Mouse (Mus musculus) liver, embryonic 14.5 days (tissue): ENCODE results near the gene Zfp865.

Source experiments
- CTCF ChIP-seq: IDR thresholded peaks from 2 replicates; pipeline ENCODE4 v1.5.1; 2016; ENCODE audit warnings: antibody characterized with exemption, low read depth, control low read depth
- EP300 ChIP-seq: IDR thresholded peaks from 2 replicates; pipeline ENCODE4 v1.6.1; 2016; ENCODE audit warnings: antibody characterized with exemption, low read depth

- TF ChIP-seq EP300 (no peak), CTCF (no peak)
These were observed 33.4 kb downstream of the Zfp865 start for GRCm38 (mm10) chr7:5053456-5054179.
